Mouse (Mus musculus): ENCODE results near the gene Tmem189.
A peak's percentile ranks its signal among the peaks of the same experiment; 100 is the strongest.

The Tmem189 gene

GRCm38 (mm10) chr2:167689501-167690218 lies at the start of gene Tmem189:
TSS of gene Tmem189 (minus strand) at chr2:167689822.
- DNase-seq (ENCODE audit: extremely low spot score), result peak; percentile 67

- no peak for DNase-seq (ENCODE audit: extremely low spot score)
Measured at GRCm38 (mm10) chr2:167739030-167739429, 49.4 kb upstream of the Tmem189 start.

GRCm38 (mm10) chr2:167734861-167735260 lies 45.2 kb upstream of the Tmem189 start:
- no peak for DNase-seq (ENCODE audit: extremely low spot score)

- DNase-seq (ENCODE audit: extremely low spot score), result no peak
Measured at GRCm38 (mm10) chr2:167731149-167731548, 41.5 kb upstream of the Tmem189 start.

- no peak for DNase-seq (ENCODE audit: extremely low spot score)
Measured at GRCm38 (mm10) chr2:167730036-167730435, 40.4 kb upstream of the Tmem189 start.

- DNase-seq (ENCODE audit: extremely low spot score), result no peak
Measured at GRCm38 (mm10) chr2:167727161-167727560, 37.5 kb upstream of the Tmem189 start.

GRCm38 (mm10) chr2:167725879-167726278 lies 36.3 kb upstream of the Tmem189 start:
- DNase-seq (ENCODE audit: extremely low spot score), result no peak

GRCm38 (mm10) chr2:167723589-167724206 lies 34.1 kb upstream of the Tmem189 start:
- no peak for DNase-seq (ENCODE audit: extremely low spot score)

GRCm38 (mm10) chr2:167722538-167722937 lies 32.9 kb upstream of the Tmem189 start:
- DNase-seq (ENCODE audit: extremely low spot score), result no peak

GRCm38 (mm10) chr2:167721159-167721882 lies 31.7 kb upstream of the Tmem189 start:
- DNase-seq (ENCODE audit: extremely low spot score), result no peak

- DNase-seq (ENCODE audit: extremely low spot score), result no peak
Measured at GRCm38 (mm10) chr2:167719520-167719919, 29.9 kb upstream of the Tmem189 start.

GRCm38 (mm10) chr2:167717208-167717607 lies 27.6 kb upstream of the Tmem189 start:
- no peak for DNase-seq (ENCODE audit: extremely low spot score)

GRCm38 (mm10) chr2:167715008-167715407 lies 25.4 kb upstream of the Tmem189 start:
- DNase-seq (ENCODE audit: extremely low spot score), result no peak

- no peak for DNase-seq (ENCODE audit: extremely low spot score)
Measured at GRCm38 (mm10) chr2:167714298-167714697, 24.7 kb upstream of the Tmem189 start.

- no peak for DNase-seq (ENCODE audit: extremely low spot score)
Measured at GRCm38 (mm10) chr2:167712872-167713821, 23.5 kb upstream of the Tmem189 start.

- no peak for DNase-seq (ENCODE audit: extremely low spot score)
Measured at GRCm38 (mm10) chr2:167710574-167710973, 21.0 kb upstream of the Tmem189 start.

GRCm38 (mm10) chr2:167709969-167710368 lies 20.3 kb upstream of the Tmem189 start:
- DNase-seq (ENCODE audit: extremely low spot score), result no peak

GRCm38 (mm10) chr2:167708373-167708772 lies 18.8 kb upstream of the Tmem189 start:
- DNase-seq (ENCODE audit: extremely low spot score), result no peak

- no peak for DNase-seq (ENCODE audit: extremely low spot score)
Measured at GRCm38 (mm10) chr2:167706183-167706939, 16.7 kb upstream of the Tmem189 start.

GRCm38 (mm10) chr2:167704409-167704808 lies 14.8 kb upstream of the Tmem189 start:
- DNase-seq (ENCODE audit: extremely low spot score), result no peak

GRCm38 (mm10) chr2:167702126-167702525 lies 12.5 kb upstream of the Tmem189 start:
- no peak for DNase-seq (ENCODE audit: extremely low spot score)

Data from embryo, embryonic 9.5 days (tissue).